Mouse (Mus musculus) gastrocnemius, adult 2 months (tissue): Measurements from ENCODE around the gene 1500009C09Rik. TPM values are rescaled to one million over a fixed set of nuclear protein-coding genes. Genes with fewer than 3 reads are reported as not detected.

Experiments
- DNase-seq: peaks from one replicate; pipeline ENCODE4 v3.0.0; 2022
- H3K27ac ChIP-seq: fragments of 200-600 bp; 2 replicates; pipeline ENCODE4 v1.8.1; 2022; ENCODE audit warnings: mild to moderate bottlenecking
- H3K4me3 ChIP-seq: fragments of 200-600 bp; 2 replicates; pipeline ENCODE4 v1.8.1; 2022; ENCODE audit warnings: mild to moderate bottlenecking, moderate library complexity
- CTCF ChIP-seq: fragments of 200-600 bp; IDR thresholded peaks from 2 replicates; pipeline ENCODE4 v1.8.1; 2022; ENCODE audit warnings: antibody characterized with exemption, mild to moderate bottlenecking, moderate library complexity
- intact Hi-C: fragments of 180-260 bp; cut with DNase I; formaldehyde crosslinking; loops from one replicate; pipeline ENCODE4 v1.15.1; 2025
- total RNA-seq, 2 experiments: library from RNA; stranded (reverse); gene quantifications; 2 replicates each; pipeline ENCODE4 v1.2.3; 2021

Gene 1500009C09Rik
- total RNA-seq, 2 experiments from 2014 or later, result not detected

DNA sequence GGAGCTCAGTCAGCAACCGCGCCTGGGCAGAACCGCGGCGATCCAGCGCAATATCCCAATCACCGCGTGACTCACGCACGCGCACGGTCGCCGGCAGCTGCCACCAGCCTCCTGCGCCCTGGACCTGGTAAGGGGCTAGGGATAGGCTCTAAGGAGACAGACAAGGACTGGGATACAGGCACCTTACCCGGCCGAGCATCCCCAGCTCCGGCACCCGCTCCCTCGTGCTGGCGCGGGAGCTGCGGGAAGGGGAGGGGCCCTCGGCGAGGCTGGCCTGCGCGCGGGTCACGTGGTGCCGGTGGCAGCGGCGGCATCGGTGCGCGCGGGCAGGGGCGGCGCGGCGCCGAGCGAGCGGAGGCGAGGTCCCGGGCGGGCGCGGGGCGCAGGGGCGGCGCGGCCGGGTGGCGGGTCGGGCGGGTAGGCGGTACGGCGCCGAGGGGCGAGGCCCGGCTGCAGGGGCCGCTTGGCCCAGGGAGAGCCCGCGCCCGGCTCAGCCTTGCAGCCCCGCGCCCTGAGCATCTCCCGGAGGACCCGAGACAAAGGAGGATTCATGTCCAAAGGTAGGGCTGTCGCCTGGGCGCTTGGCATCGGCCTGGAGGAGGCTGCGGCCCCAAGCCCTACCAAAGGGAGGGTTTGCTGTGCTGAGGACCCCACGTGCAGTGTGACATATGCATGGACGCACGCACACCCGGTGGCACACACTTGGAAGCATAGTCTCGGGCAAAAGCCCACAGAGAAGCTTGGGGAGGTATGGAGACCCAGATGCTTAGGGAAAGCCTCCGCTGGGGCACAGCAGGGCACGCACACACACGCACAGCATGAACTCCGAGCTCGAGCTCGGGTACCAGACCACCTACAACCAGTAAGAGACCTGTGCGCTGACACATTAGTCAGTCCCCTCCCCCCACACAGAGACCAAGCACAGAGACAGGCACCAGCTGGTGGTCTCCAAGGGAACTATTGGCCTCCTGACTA is 23.0 kb downstream of the 1500009C09Rik start:
- H3K4me3 ChIP-seq, result peak overlapping the region; percentile 64
- no peak for TF ChIP-seq CTCF
- H3K27ac ChIP-seq, result no peak overlapping the region
- intact Hi-C loops, result no loop called here
- DNase-seq, result peak; percentile 43

DNA sequence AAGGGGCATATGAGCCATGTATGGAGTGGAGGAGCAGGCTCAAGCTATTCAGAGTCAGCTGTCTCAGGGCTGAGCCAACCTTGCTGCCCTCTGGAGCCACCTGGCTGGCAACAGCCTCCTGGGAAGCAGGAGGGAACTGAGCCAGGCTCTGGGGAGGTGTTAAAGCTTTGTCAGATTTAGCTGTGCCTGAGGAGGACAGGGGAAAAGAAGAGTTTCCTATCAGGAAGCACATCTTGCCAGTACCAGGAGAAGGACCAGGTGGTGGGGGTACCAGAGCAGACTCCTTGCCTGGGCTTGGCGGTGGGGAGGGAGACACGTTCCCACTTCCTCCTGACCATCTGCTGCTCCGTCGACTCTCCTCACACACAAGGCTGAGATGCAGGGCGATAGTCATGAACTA is 25.4 kb downstream of the 1500009C09Rik start:
- TF ChIP-seq CTCF, result no peak
- no peak overlapping the region for H3K27ac ChIP-seq
- DNase-seq, result no peak
- intact Hi-C loops, result no loop called here
- no peak overlapping the region for H3K4me3 ChIP-seq

DNA sequence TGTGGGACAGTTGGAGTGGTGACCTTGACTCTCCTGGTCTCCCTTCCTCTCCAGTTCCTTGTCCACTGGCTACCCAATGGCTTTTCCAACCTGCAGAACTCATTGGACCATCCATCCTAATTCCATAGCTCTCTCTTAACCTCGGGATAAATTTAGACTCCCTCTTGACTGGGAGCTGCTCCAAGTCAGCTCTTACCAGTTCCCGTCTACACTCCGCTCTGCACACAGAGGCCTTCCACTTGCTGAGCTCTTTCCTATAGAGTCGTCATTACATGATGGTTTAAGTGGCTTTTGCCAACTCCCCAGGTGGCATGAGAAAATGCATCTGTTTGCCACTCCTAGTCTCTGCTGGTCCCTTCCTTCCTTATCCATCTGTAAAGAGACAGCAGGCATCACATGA is 28.4 kb downstream of the 1500009C09Rik start:
- TF ChIP-seq CTCF, result no peak
- DNase-seq, result no peak
- Histone ChIP-seq H3K4me3 (no peak overlapping the region), H3K27ac (no peak overlapping the region)
- intact Hi-C loops, result no loop called here

- no peak overlapping the region for H3K27ac ChIP-seq
- intact Hi-C loops, result no loop called here
- DNase-seq, result no peak
- no peak overlapping the region for H3K4me3 ChIP-seq
- no peak for TF ChIP-seq CTCF
Observed at GRCm38 (mm10) chr15:82286157-82286556, 34.0 kb downstream of the 1500009C09Rik start.

DNA sequence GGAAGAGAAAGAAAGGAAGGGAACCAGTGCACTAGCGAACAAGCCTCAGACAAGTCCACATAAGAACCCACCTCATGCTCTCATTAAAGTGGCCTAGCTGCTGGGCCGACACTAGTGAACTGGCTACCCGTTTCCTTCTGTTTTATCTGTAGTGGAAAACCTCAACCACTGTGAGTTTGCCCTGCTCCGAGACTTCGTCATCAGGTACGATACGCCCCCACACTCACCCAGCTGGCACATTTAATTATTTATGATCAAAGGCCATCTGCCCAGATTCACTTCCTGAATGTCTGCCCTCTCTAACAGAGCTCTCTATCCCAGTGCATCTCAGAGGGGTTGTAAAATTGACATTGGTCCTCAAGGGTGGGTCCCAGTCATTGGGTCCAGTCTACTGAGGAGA is 38.1 kb downstream of the 1500009C09Rik start:
- Histone ChIP-seq H3K27ac (no peak overlapping the region), H3K4me3 (no peak overlapping the region)
- DNase-seq, result no peak
- TF ChIP-seq CTCF, result no peak
- intact Hi-C loops, result no loop called here

DNA sequence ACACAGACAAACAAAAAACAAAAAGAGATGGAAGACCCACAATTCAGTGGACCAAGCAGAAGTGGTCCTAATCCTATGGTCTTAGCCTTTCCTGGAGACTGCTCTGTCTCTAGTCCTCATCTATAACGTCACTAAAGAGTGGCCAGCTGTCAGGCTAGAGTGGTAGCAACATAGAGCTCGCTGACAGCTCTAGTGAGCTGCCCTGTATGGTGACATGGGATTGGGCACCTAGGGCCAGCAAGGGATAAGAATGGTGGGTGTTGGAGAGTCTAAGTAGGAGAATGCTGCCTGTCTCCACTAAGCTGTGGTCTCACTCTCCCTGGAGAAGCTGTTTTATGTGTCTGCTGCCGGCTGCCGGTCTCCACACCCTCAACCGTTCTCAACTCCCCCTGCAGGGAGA is 40.7 kb downstream of the 1500009C09Rik start:
- no peak overlapping the region for H3K4me3 ChIP-seq
- H3K27ac ChIP-seq, result no peak overlapping the region
- no peak for TF ChIP-seq CTCF
- DNase-seq, result no peak
- intact Hi-C loops, result no loop called here

GRCm38 (mm10) chr15:82293271-82293711 is 41.1 kb downstream of the 1500009C09Rik start:
- intact Hi-C loops, result no loop called here
- DNase-seq, result no peak
- Histone ChIP-seq H3K4me3 (no peak overlapping the region), H3K27ac (no peak overlapping the region)
- TF ChIP-seq CTCF, result no peak

GRCm38 (mm10) chr15:82294059-82294458 is 41.9 kb downstream of the 1500009C09Rik start:
- no peak overlapping the region for H3K4me3 ChIP-seq
- TF ChIP-seq CTCF, result peak; percentile 50
- intact Hi-C loops, result no loop called here
- no peak overlapping the region for H3K27ac ChIP-seq
- no peak for DNase-seq

DNA sequence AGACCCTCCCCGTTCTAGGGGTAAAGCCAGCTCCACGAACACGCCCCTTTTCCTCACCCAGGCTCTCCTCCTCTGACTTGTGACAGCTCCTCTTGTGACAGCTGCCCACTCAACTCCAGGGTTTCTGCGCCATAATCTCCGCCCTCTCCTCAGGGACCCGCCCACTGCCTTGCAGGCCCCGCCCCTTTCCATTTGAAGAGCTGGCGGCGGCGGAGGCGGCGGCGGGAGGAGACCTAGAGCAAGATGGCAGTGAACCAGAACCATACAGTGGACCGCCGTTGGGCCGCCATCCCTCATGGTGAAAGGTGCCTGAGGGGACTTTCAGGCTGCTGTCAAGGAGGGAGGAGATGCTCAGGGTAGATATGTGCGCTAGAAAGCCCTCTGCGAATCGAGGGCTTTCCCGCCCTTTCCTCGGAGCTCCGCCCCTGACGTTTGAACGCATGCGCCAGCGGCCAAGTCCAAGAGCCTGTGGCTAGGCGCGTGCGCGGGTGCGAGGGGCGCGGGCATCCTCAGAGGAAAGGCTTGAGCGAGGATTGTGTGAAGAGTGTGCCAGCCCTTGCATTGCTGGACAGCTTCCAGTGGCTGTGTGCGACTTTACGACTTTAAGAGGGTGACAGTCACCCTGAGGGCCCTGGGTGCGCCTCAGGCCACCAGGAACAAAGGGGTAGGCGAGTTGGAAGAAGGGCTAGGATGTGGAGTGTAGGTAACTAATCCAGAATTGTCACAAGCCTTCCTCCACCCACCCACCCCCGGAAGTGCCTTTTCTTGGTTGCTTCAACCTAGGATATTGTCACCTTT is 46.8 kb downstream of the 1500009C09Rik start, which contains the start of gene Wbp2nl:
Gene Wbp2nl (plus strand): TSS at position 191 of the 798 bp plus-strand sequence.
- no peak for TF ChIP-seq CTCF
- intact Hi-C loops, result no loop called here
- H3K4me3 ChIP-seq, result no peak within 1 kb of the TSS
- H3K27ac ChIP-seq, result no peak within 1 kb of the TSS
- DNase-seq, result no peak

- DNase-seq, result no peak
- H3K4me3 ChIP-seq, result no peak overlapping the region
- intact Hi-C loops, result no loop called here
- H3K27ac ChIP-seq, result no peak overlapping the region
- no peak for TF ChIP-seq CTCF
Observed at GRCm38 (mm10) chr15:82307107-82307506, 54.9 kb downstream of the 1500009C09Rik start.

DNA sequence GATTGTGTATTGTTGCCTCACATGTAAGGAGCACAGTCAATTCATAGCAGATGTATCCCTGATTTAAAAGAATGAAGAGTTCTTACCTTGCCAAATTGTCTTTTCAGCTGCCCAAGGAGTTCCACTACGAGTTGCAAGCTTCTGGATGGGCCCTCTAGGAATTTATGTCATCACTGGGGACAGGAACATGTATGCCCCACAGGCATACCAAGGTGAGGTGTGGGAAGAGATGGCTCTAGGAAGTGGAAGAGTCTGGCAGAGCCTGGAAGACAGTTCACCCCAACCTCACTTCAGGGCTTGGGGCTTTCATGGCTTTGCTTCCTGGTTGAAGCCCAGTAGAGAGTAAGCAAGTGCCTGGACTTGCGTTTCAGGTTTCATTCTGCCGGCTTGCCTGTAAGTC is 56.2 kb downstream of the 1500009C09Rik start:
- Histone ChIP-seq H3K4me3 (no peak overlapping the region), H3K27ac (no peak overlapping the region)
- no peak for TF ChIP-seq CTCF
- intact Hi-C loops, result no loop called here
- no peak for DNase-seq

Other genes with a start within 250 kb of the 1500009C09Rik start
- gene Desi1, start 218.5 kb upstream of the 1500009C09Rik start, total RNA-seq, result 10 to 100 TPM; 14.5 to 20.8 TPM
- gene Snu13, start 204.8 kb upstream of the 1500009C09Rik start, total RNA-seq, result 10 to 100 TPM; 44.4 to 61.4 TPM
- not detected for gene 4930407I10Rik, start 193.2 kb upstream of the 1500009C09Rik start, total RNA-seq
- not detected for gene Mei1, start 182.4 kb upstream of the 1500009C09Rik start, total RNA-seq
- 10 to 100 TPM; 11.8 to 12.4 TPM for gene Ccdc134, start 124.5 kb upstream of the 1500009C09Rik start, total RNA-seq
- gene Srebf2, start 105.2 kb upstream of the 1500009C09Rik start, total RNA-seq, result 10 to 100 TPM; 11.4 to 17.4 TPM
- not detected for gene Shisa8, start 39.6 kb upstream of the 1500009C09Rik start, total RNA-seq
- not detected for gene Tnfrsf13c, start 28.0 kb upstream of the 1500009C09Rik start, total RNA-seq
- gene Cenpm, start 7.6 kb upstream of the 1500009C09Rik start, total RNA-seq, result not detected
- under 1 TPM; 0.41 to 0.45 TPM for gene Sept3, start 22.5 kb downstream of the 1500009C09Rik start, total RNA-seq
- not detected for gene Wbp2nl, start 46.6 kb downstream of the 1500009C09Rik start, total RNA-seq
- gene Naga, start 86.5 kb downstream of the 1500009C09Rik start, total RNA-seq, result 10 to 100 TPM; 10.5 to 10.9 TPM
- gene Pheta2, start 86.5 kb downstream of the 1500009C09Rik start, total RNA-seq, result under 1 TPM; 0.26 to 0.61 TPM
- 100 to 1,000 TPM; 134 to 141 TPM for gene Smdt1, start 86.6 kb downstream of the 1500009C09Rik start, total RNA-seq
- gene Ndufa6, start 101.9 kb downstream of the 1500009C09Rik start, total RNA-seq, result 100 to 1,000 TPM; 464 to 595 TPM
- gene Cyp2d22, start 127.9 kb downstream of the 1500009C09Rik start, total RNA-seq, result 10 to 100 TPM; 13.1 to 16.4 TPM
- not detected for gene Cyp2d11, start 141.6 kb downstream of the 1500009C09Rik start, total RNA-seq
- gene Cyp2d10, start 154.8 kb downstream of the 1500009C09Rik start, total RNA-seq, result not detected
- not detected for gene Cyp2d9, start 181.0 kb downstream of the 1500009C09Rik start, total RNA-seq